Mouse (Mus musculus): ENCODE measurements around the gene Daam1.

Daam1 gene

GRCm38 (mm10) chr12:71856480-71856754 is 25.5 kb downstream of the Daam1 start:
- no peak for DNase-seq (ENCODE audit: extremely low read depth, insufficient read length, low spot score)

GRCm38 (mm10) chr12:71859096-71859495 is 28.2 kb downstream of the Daam1 start:
- DNase-seq (ENCODE audit: extremely low read depth, insufficient read length, low spot score) = no peak

- no peak for DNase-seq (ENCODE audit: extremely low read depth, insufficient read length, low spot score)
These were observed 33.1 kb downstream of the Daam1 start for GRCm38 (mm10) chr12:71863846-71864543.

GRCm38 (mm10) chr12:71864544-71864897 is 33.6 kb downstream of the Daam1 start:
- DNase-seq (ENCODE audit: extremely low read depth, insufficient read length, low spot score) = no peak

GRCm38 (mm10) chr12:71865937-71866336 is 35.1 kb downstream of the Daam1 start:
- no peak for DNase-seq (ENCODE audit: extremely low read depth, insufficient read length, low spot score)

- DNase-seq (ENCODE audit: extremely low read depth, insufficient read length, low spot score) = no peak
These were observed 36.7 kb downstream of the Daam1 start for GRCm38 (mm10) chr12:71867345-71868240.

GRCm38 (mm10) chr12:71870644-71871043 is 39.8 kb downstream of the Daam1 start:
- DNase-seq (ENCODE audit: extremely low read depth, insufficient read length, low spot score) = no peak

GRCm38 (mm10) chr12:71872330-71872729 is 41.5 kb downstream of the Daam1 start:
- DNase-seq (ENCODE audit: extremely low read depth, insufficient read length, low spot score) = no peak

- no peak for DNase-seq (ENCODE audit: extremely low read depth, insufficient read length, low spot score)
These were observed 43.7 kb downstream of the Daam1 start for GRCm38 (mm10) chr12:71874561-71874960.

GRCm38 (mm10) chr12:71874984-71875383 is 44.1 kb downstream of the Daam1 start:
- no peak for DNase-seq (ENCODE audit: extremely low read depth, insufficient read length, low spot score)

GRCm38 (mm10) chr12:71875761-71876489 is 45.0 kb downstream of the Daam1 start:
- no peak for DNase-seq (ENCODE audit: extremely low read depth, insufficient read length, low spot score)

GRCm38 (mm10) chr12:71880987-71881386 is 50.1 kb downstream of the Daam1 start:
- no peak for DNase-seq (ENCODE audit: extremely low read depth, insufficient read length, low spot score)

GRCm38 (mm10) chr12:71881477-71881876 is 50.6 kb downstream of the Daam1 start:
- no peak for DNase-seq (ENCODE audit: extremely low read depth, insufficient read length, low spot score)

- DNase-seq (ENCODE audit: extremely low read depth, insufficient read length, low spot score) = no peak
These were observed 52.3 kb downstream of the Daam1 start for GRCm38 (mm10) chr12:71883066-71883711.

- peak; percentile 55 for DNase-seq (ENCODE audit: extremely low read depth, insufficient read length, low spot score)
These were observed 54.3 kb downstream of the Daam1 start for GRCm38 (mm10) chr12:71885170-71885574.

- no peak for DNase-seq (ENCODE audit: extremely low read depth, insufficient read length, low spot score)
These were observed 54.8 kb downstream of the Daam1 start for GRCm38 (mm10) chr12:71885717-71886116.

- DNase-seq (ENCODE audit: extremely low read depth, insufficient read length, low spot score) = no peak
These were observed 55.5 kb downstream of the Daam1 start for GRCm38 (mm10) chr12:71886406-71886805.

GRCm38 (mm10) chr12:71886941-71887340 is 56.1 kb downstream of the Daam1 start:
- no peak for DNase-seq (ENCODE audit: extremely low read depth, insufficient read length, low spot score)

GRCm38 (mm10) chr12:71888370-71888769 is 57.5 kb downstream of the Daam1 start:
- peak; percentile 82 for DNase-seq (ENCODE audit: extremely low read depth, insufficient read length, low spot score)

- DNase-seq (ENCODE audit: extremely low read depth, insufficient read length, low spot score) = peak; percentile 49
These were observed 58.4 kb downstream of the Daam1 start for GRCm38 (mm10) chr12:71889266-71889665.

- DNase-seq (ENCODE audit: extremely low read depth, insufficient read length, low spot score) = no peak
These were observed 59.4 kb downstream of the Daam1 start for GRCm38 (mm10) chr12:71890282-71890681.

All from 3134 (cell line).